Mouse (Mus musculus): ENCODE data around the gene Apol9a. TPM values are rescaled to one million over a fixed set of nuclear protein-coding genes. Genes with fewer than 3 reads are reported as not detected.
"Not testable (repeated sequence)": the region's sequence is repeated elsewhere in the genome, so short reads cannot be mapped to it uniquely, and the experiment has no call there.

The Apol9a gene
- total RNA-seq (2021): under 1 TPM; 0.21 to 0.23 TPM

GRCm38 (mm10) chr15:77411035-77411434 is at the start of gene Apol9a:
TSS of gene Apol9a (minus strand) at chr15:77411135.
- DNase-seq: not testable (repeated sequence)

- peak; percentile 17 for DNase-seq
Observed at GRCm38 (mm10) chr15:77449927-77450326, 39.0 kb upstream of the Apol9a start.

DNA sequence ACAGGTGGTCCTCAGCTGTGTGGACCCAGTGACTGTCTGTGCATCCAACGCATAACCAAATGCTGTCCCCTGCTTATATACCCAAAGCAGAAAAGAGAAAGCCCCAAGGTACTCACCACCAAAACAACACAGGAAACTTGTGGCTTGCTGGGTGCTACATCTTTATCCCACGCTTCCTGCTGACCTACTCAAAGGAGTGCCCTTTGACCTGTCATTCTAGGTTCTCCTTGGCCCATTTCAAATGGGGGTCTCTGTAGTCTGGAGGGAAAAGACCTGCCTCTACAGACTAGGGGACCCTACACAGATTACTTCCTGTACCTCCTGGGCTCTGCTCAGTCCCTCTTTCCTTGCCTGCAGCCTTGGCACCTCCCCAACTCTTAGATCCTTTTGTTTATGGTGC is 36.5 kb upstream of the Apol9a start, which contains the start of gene Apol7b:
TSS of gene Apol7b (minus strand) at position 101 of the 400 bp plus-strand sequence.
- DNase-seq: not testable (repeated sequence)

DNA sequence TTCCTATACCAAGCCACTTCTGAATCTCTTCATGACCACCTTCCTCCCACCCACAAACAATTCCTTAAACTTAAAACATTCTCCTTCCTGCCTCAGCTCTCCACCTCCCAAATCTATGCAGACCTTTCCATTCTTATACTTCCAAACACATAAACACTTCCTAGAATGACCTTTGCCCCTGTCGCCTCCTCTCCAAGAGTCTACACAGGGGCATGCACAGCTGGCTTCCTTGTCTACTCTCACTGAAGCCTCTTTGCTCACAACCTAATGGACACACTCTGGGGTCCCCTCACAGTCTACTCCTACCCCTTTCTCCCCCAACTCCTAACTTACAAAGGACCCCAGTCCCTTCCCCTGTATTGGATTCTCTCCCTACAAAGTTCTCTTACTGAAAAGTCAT is 34.7 kb upstream of the Apol9a start:
- not testable (repeated sequence) for DNase-seq

GRCm38 (mm10) chr15:77444746-77445145 is 33.8 kb upstream of the Apol9a start:
- not testable (repeated sequence) for DNase-seq

GRCm38 (mm10) chr15:77428690-77429448 is 17.9 kb upstream of the Apol9a start:
- DNase-seq: not testable (repeated sequence)

GRCm38 (mm10) chr15:77422925-77423324 is 12.0 kb upstream of the Apol9a start:
- DNase-seq: not testable (repeated sequence)

DNA sequence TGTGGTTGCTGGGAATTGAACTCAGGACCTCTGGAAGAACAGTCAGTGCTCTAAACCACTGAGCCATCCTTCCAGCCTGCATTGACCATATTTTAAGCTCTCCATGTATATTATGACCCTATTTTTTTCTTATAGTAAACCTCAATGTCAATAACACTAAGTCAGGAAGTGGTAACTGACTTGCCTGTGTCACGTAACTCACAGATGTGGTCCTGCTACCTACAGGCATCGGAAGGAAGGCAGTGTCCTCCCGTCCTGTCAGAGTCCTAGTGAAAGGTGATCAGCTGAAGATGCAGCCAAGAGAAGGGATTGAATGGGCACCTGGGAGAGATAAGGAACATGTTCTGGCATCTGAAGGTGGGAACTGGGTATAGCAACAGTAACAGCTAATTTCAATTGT is 8.7 kb upstream of the Apol9a start:
- not testable (repeated sequence) for DNase-seq

DNA sequence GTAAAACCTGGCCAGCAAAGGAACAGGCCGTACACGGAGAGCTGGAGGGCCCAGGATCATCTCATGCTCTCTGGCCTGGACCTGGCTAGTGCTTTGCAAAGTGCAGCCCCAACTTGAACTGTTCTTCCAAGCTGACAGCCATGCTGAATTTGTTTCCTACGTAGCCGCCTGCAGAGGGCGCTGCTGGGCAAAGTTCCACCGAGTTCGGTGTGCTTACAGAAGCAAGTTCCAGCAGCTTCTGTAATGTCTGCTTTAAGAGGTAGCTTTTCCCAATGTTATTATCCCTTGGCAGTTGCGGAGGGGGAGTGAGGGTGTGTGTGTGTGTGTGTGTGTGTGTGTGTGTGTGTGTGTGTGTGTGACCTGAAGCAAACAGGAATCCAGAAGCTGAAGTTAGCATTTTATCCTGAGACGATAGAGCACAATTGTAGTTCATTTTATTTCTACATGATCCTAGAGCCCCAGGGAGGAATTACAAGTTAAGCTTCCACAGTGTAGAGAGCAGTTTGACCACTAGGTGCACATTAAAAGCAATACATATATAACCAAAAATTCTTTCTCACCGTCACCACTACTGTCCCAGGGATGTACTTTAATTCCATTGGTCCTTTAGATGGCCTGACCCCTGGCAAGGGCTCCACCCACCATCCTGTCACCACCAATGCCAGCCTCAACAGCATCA is 5.9 kb upstream of the Apol9a start:
- not testable (repeated sequence) for DNase-seq

DNA sequence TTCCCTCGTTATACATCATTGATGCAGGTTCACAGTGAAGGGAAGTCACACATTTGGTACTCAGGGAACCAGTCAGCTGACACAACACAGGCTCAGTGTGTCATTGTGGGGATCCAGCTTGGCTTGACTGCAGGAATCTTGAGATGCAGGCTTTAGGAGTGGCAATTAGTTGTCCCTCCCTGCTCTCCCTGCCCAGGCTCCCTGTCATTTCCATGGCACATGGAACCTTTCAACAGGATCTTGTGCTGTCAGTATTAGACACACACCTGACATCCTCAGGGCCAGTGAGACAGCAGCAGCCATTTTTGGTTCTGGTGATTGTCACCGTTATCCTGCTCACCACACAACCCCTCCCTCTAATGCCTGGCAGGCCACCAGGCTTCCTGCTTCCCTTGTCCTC is 4.7 kb upstream of the Apol9a start:
- DNase-seq: not testable (repeated sequence)

DNA sequence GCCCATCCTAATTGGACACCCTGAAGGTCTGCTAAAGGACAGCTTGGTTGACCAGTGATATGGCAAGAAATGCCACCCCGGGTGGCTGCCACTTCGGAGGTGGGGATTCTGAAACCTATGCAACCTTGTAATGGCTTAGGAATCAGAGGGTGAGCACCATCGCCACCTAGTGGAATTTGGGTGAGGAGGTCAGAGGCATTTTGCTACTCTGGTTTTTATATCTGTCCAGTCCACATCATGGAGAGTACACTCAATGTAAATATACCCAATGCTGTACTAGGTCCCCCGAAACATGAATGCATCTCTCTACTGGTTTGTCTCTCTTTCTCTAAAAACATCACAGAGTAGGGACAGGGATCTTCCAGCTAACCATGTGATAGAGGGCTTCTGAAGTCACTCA is 1.8 kb upstream of the Apol9a start:
- DNase-seq: not testable (repeated sequence)

DNA sequence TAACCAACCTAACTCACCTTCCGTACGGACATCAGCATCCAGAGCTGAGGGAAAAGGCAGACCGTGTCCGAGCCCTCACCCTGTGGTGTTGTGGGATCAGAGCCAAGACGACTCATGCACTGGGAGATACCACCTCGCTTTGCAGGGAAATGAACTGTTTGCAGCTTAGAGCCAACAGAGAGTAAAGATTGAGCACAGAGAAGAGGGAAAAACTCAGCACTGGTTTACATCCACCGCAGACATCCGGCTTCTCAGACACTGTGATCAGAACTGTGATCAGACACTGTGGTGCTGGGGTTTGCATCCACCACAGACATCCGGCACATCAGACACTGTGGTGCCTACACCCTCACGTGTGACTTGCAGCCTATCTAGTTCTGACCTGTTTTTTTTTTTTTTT is 4.6 kb downstream of the Apol9a start:
- DNase-seq: peak; percentile 56

GRCm38 (mm10) chr15:77399027-77399426 is 11.9 kb downstream of the Apol9a start, which contains the start of gene Apol7a:
TSS of gene Apol7a (minus strand) at chr15:77399110.
- DNase-seq: peak; percentile 52

GRCm38 (mm10) chr15:77397450-77398132 is 13.3 kb downstream of the Apol9a start:
- DNase-seq: peak; percentile 57

- not testable (repeated sequence) for DNase-seq
Observed at GRCm38 (mm10) chr15:77393832-77394231, 17.1 kb downstream of the Apol9a start.

- no peak for DNase-seq
Observed at GRCm38 (mm10) chr15:77387462-77387861, 23.5 kb downstream of the Apol9a start.

- DNase-seq: no peak
Observed at GRCm38 (mm10) chr15:77384340-77385030, 26.4 kb downstream of the Apol9a start.

GRCm38 (mm10) chr15:77382880-77383279 is 28.1 kb downstream of the Apol9a start:
- no peak for DNase-seq

- DNase-seq: no peak
Observed at GRCm38 (mm10) chr15:77382271-77382850, 28.6 kb downstream of the Apol9a start.

GRCm38 (mm10) chr15:77381481-77381880 is 29.5 kb downstream of the Apol9a start:
- no peak for DNase-seq

- DNase-seq: no peak
Observed at GRCm38 (mm10) chr15:77379921-77380320, 31.0 kb downstream of the Apol9a start.

- no peak for DNase-seq
Observed at GRCm38 (mm10) chr15:77377419-77377818, 33.5 kb downstream of the Apol9a start.
